Comparison of ENCODE assay signal across 20 mouse cellular contexts in the genomic region with DNA sequence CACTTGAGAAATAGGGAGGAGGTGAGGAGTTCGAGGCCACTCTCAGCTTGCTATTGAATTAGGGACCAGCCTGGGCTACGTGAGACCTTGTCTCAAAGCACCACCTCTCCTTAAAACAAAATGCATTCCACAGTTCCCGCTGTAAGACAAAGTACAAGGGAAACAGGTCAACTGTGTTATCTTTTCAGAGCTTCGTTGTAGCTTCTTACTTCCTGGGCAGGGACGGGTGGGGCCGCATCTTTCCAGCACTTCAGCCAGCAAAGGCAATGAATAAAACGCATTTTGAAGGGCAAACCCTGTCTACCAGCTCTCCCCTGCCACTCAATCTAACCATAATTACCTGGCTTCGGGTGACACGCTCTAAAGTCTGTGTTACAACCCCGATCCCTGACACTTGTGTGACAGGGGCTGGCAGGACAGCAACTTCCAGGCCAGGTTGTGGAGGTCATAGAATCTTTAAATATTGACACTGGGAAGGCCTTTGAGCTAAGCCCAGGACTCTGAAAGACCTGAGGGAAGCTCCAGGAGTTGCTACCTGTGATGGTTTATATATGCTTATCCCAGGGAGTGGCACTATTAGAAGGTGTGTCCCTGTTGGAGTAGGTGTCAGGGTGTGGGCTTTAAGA. TPM values are rescaled to one million over a fixed set of nuclear protein-coding genes. Genes with fewer than 3 reads are reported as not detected.
DNase-seq lines count a peak whose midpoint lies in the region; ATAC-seq lines count a peak whose summit lies in the region.
"Had no signal": no experiment of that assay in that cellular context is flagged by ENCODE, and none has a peak within 500 bp of the region (broad histone marks: within the 10 kb centered on the region; RNA-seq: fewer than 3 reads in every experiment).

No protein-coding gene starts in this region.

- H3K4me3 ChIP-seq in liver, embryonic 15.5 days (replicated peaks): no peak overlapping the region
- H3K4me3 ChIP-seq in liver, embryonic 11.5 days (ENCODE audit: low read depth, low read length): no peak overlapping the region
- H3K4me3 ChIP-seq: embryonic facial prominence, embryonic 13.5 days; forebrain, embryonic 12.5 days; heart, embryonic 10.5 days; hindbrain, embryonic 12.5 days had no signal

- WGBS in liver, embryonic 15.5 days (ENCODE audit: insufficient replicate concordance): 40% methylated on average over 10 of the region's 10 CpGs
- 61% methylated on average over 10 of the region's 10 CpGs for WGBS in liver, embryonic 11.5 days

- no peak overlapping the region for H3K4me2 ChIP-seq in liver, embryonic 15.5 days
- H3K4me2 ChIP-seq in liver, embryonic 11.5 days: no peak overlapping the region
- H3K4me2 ChIP-seq: embryonic facial prominence, embryonic 13.5 days; forebrain, embryonic 12.5 days; hindbrain, embryonic 12.5 days had no signal

- no peak for DNase-seq in liver, embryonic 11.5 days (ENCODE audit: low spot score)
- peak; percentile 89 for DNase-seq in ES-CJ7 (ENCODE audit: low read depth, low spot score)
- DNase-seq in ZHBTc4 (ENCODE audit: low read depth, low spot score): peak; percentile 89
- no peak for DNase-seq in natural killer cell, adult 2 months (ENCODE audit: low spot score in 2 of 2)
- DNase-seq: adrenal gland, postnatal 10 days; cerebellum, adult 11 months; cerebellum, adult 8-10 months; cerebellum, postnatal 14 days; heart, postnatal 10 days; heart, postnatal 4 days had no signal

- H3K27me3 ChIP-seq in liver, embryonic 15.5 days: no peaks in the 10 kb centered on the region
- H3K27me3 ChIP-seq in liver, embryonic 11.5 days (replicated peaks; ENCODE audit: control insufficient read depth, insufficient read depth, low read length): no peaks in the 10 kb centered on the region
- H3K27me3 ChIP-seq: CH12.LX; embryonic facial prominence, embryonic 13.5 days; forebrain, embryonic 12.5 days; hindbrain, embryonic 12.5 days had no signal

- H3K9ac ChIP-seq in liver, embryonic 15.5 days: no peak overlapping the region
- H3K9ac ChIP-seq in liver, embryonic 11.5 days (ENCODE audit: low read depth, low read length): no peak overlapping the region
- H3K9ac ChIP-seq: embryonic facial prominence, embryonic 13.5 days; forebrain, embryonic 12.5 days; hindbrain, embryonic 12.5 days had no signal

- H3K27ac ChIP-seq in liver, embryonic 15.5 days (replicated peaks): no peak overlapping the region
- no peak overlapping the region for H3K27ac ChIP-seq in liver, embryonic 11.5 days (ENCODE audit: low read depth, low read length)
- H3K27ac ChIP-seq: embryonic facial prominence, embryonic 13.5 days; forebrain, embryonic 12.5 days; heart, embryonic 10.5 days; hindbrain, embryonic 12.5 days had no signal

- no peaks in the 10 kb centered on the region for H3K9me3 ChIP-seq in liver, embryonic 15.5 days (replicated peaks)
- H3K9me3 ChIP-seq in liver, embryonic 11.5 days (ENCODE audit: control insufficient read depth, low read length): no peaks in the 10 kb centered on the region
- H3K9me3 ChIP-seq: embryonic facial prominence, embryonic 13.5 days; forebrain, embryonic 12.5 days; heart, embryonic 10.5 days; hindbrain, embryonic 12.5 days had no signal

- peak; percentile 19; the same call in 1 of the 2 replicates for ATAC-seq in liver, embryonic 15.5 days (ENCODE audit: insufficient read depth)
- ATAC-seq in liver, embryonic 11.5 days (replicated peaks; ENCODE audit: low FRiP score): no peak
- no peak for ATAC-seq in monocyte, adult 5-6 weeks (replicated peaks; ENCODE audit: insufficient number of reproducible peaks, low FRiP score, low TSS enrichment, poor library complexity, severe bottlenecking)
- ATAC-seq: forebrain, embryonic 16.5 days; hindbrain, embryonic 16.5 days; inflammation-experienced regulatory T-cells, adult 6 months had no signal

- H3K36me3 ChIP-seq in liver, embryonic 15.5 days (replicated peaks): no peaks in the 10 kb centered on the region; the same call in 1 of the 2 replicates
- H3K36me3 ChIP-seq in liver, embryonic 11.5 days (ENCODE audit: control insufficient read depth, insufficient read depth, low read length): peaks cover 11% of the 10 kb centered on the region; the same call in 1 of the 2 replicates

- H3K4me1 ChIP-seq in liver, embryonic 15.5 days (replicated peaks): peaks cover 26% of the 10 kb centered on the region
- H3K4me1 ChIP-seq in liver, embryonic 11.5 days (replicated peaks; ENCODE audit: control insufficient read depth, insufficient read depth, low read length): peaks cover 8% of the 10 kb centered on the region; the same call in 1 of the 2 replicates
- H3K4me1 ChIP-seq: embryonic facial prominence, embryonic 13.5 days; forebrain, embryonic 12.5 days; hindbrain, embryonic 12.5 days had no signal

RNA-seq across cellular contexts. Expression of a gene that starts 13.2 kb away (rescaled TPM):
- 11.6 and 11.7 TPM in 2 replicates for polyA plus RNA-seq in liver, embryonic 15.5 days (2015; fragmentation: Nextera tagmentation; extraction: Ambion mirVana)
- 36.4 and 38.8 TPM in 2 replicates for polyA plus RNA-seq in liver, embryonic 11.5 days (2014; fragmentation: Nextera tagmentation; extraction: Ambion mirVana)
- total RNA-seq in monocyte, adult 5-6 weeks (2017): 10.6 to 25.9 TPM (median 19.9 TPM) in 3 replicates

RNA-seq across cellular contexts. Expression of a gene that starts 38.8 kb away (rescaled TPM):
- 8.0 and 9.2 TPM in 2 replicates for polyA plus RNA-seq in liver, embryonic 15.5 days (2015; fragmentation: Nextera tagmentation; extraction: Ambion mirVana)
- 39.2 and 42.5 TPM in 2 replicates for polyA plus RNA-seq in liver, embryonic 11.5 days (2014; fragmentation: Nextera tagmentation; extraction: Ambion mirVana)
- total RNA-seq in monocyte, adult 5-6 weeks (2017): 40.4 to 66.9 TPM (median 49.9 TPM) in 3 replicates

Comparison
In these comparisons a context has a peak if more than half of its experiments do, and no peak if none do; other contexts are left out.
1. DNase-seq: peak in ES-CJ7 (single experiment) and ZHBTc4 (single experiment); none in liver, embryonic 11.5 days (single experiment) and natural killer cell, adult 2 months (0 of 2).